Mouse (Mus musculus) ovary, postnatal 10 days (tissue): ENCODE data around the gene Gm11756.
"Not testable (repeated sequence)": the region's sequence is repeated elsewhere in the genome, so short reads cannot be mapped to it uniquely, and the experiment has no call there.

Experiments
- DNase-seq: peaks from one replicate; pipeline ENCODE4 v3.0.0; 2022; ENCODE audit warnings: low spot score

Gm11756 gene

GRCm38 (mm10) chr4:73920660-73921059 is at the start of gene Gm11756:
Gm11756 (minus strand) TSS chr4:73920760.
- DNase-seq, result not testable (repeated sequence)

GRCm38 (mm10) chr4:73950375-73950896 is 29.9 kb upstream of the Gm11756 start, which contains the start of gene 2310002L09Rik:
2310002L09Rik (minus strand) TSS chr4:73950846.
- DNase-seq, result no peak

- not testable (repeated sequence) for DNase-seq
These were observed 14.7 kb downstream of the Gm11756 start, which contains the start of gene Gm13871 for GRCm38 (mm10) chr4:73905853-73906252. Gm13871 (minus strand) TSS chr4:73905953.

GRCm38 (mm10) chr4:73891012-73891411 is 29.5 kb downstream of the Gm11756 start, which contains the start of gene Gm11757:
Gm11757 (minus strand) TSS chr4:73891112.
- DNase-seq, result not testable (repeated sequence)

GRCm38 (mm10) chr4:73876166-73876565 is 44.4 kb downstream of the Gm11756 start, which contains the start of gene Gm11758:
Gm11758 (minus strand) TSS chr4:73876266.
- DNase-seq, result not testable (repeated sequence)
